Mouse (Mus musculus) CH12.LX (cell line): ENCODE measurements around the gene Slc23a4. TPM values are rescaled to one million over a fixed set of nuclear protein-coding genes. Genes with fewer than 3 reads are reported as not detected.
A peak's percentile ranks its signal among the peaks of the same experiment; 100 is the strongest.

Source experiments
- DNase-seq: peaks from one replicate; pipeline ENCODE4 v3.0.0-alpha.2; 2013; ENCODE audit errors: extremely low read depth
- H3K27ac ChIP-seq: 2 replicates; pipeline ENCODE4 v1.5.1; 2012; ENCODE audit warnings: low read depth, mild to moderate bottlenecking, control low read depth, moderate library complexity; ENCODE audit not compliant: insufficient read depth
- H3K27me3 ChIP-seq: replicated peaks from 2 replicates; pipeline ENCODE3; 2012; ENCODE audit warnings: inconsistent platforms
- H3K36me3 ChIP-seq, 2 experiments: replicated peaks in 1 of 2; 2 replicates each; pipeline versions ENCODE3 to v1.6.1; 2012; ENCODE audit warnings: inconsistent platforms in 1 of 2, low read length in 1 of 2, mild to moderate bottlenecking in 1 of 2, mixed read lengths in 1 of 2, moderate library complexity in 1 of 2; ENCODE audit not compliant: control insufficient read depth in 1 of 2, insufficient read depth in 1 of 2
- H3K4me1 ChIP-seq, 2 experiments: 2 replicates each; pipeline ENCODE4 v1.6.1; 2012; ENCODE audit warnings: inconsistent platforms in 1 of 2, moderate library complexity in 1 of 2; ENCODE audit not compliant: insufficient read depth in 2 of 2, control insufficient read depth in 1 of 2
- H3K4me2 ChIP-seq: 2 replicates; pipeline ENCODE4 v1.6.1; 2012; ENCODE audit warnings: low read depth, mild to moderate bottlenecking, control low read depth; ENCODE audit not compliant: poor library complexity, insufficient read depth, severe bottlenecking
- H3K4me3 ChIP-seq, 3 experiments: fragments of 150-350 bp in 1 of 3; sonication (generic) in 1 of 3; replicated peaks in 1 of 3; 2 replicates each; pipeline versions ENCODE3 to v1.5.1; 2011 to 2012; ENCODE audit warnings: low read depth in 2 of 3, low read length in 2 of 3, mild to moderate bottlenecking in 2 of 3, moderate library complexity in 2 of 3, control low read depth in 1 of 3, improper control_type of control experiment in 1 of 3, inconsistent platforms in 1 of 3, mixed read lengths in 1 of 3; ENCODE audit not compliant: poor library complexity in 1 of 3
- H3K79me2 ChIP-seq: replicated peaks from 2 replicates; pipeline ENCODE4 v1.6.1; 2012; ENCODE audit warnings: mild to moderate bottlenecking, moderate library complexity; ENCODE audit not compliant: control insufficient read depth, poor library complexity, insufficient read depth, severe bottlenecking; ENCODE audit errors: extremely low read depth
- H3K9ac ChIP-seq: 2 replicates; pipeline ENCODE4 v1.6.1; 2012; ENCODE audit warnings: low read depth, mild to moderate bottlenecking, control low read depth, moderate library complexity; ENCODE audit not compliant: insufficient read depth
- H3K9me3 ChIP-seq: replicated peaks from 2 replicates; pipeline ENCODE3; 2012; ENCODE audit warnings: low read length, inconsistent platforms, mixed read lengths
- BHLHE40 ChIP-seq: IDR thresholded peaks from 2 replicates; pipeline ENCODE4 v1.6.1; 2011; ENCODE audit warnings: mild to moderate bottlenecking, low read depth, low read length, improper control_type of control experiment
- CTCF ChIP-seq, 2 experiments: IDR thresholded peaks in 1 of 2; conservative IDR thresholded peaks in 1 of 2; 2 replicates each; pipeline ENCODE4 v1.5.1; 2011 to 2012; ENCODE audit warnings: low read depth in 2 of 2, low read length in 2 of 2, improper control_type of control experiment in 1 of 2, inconsistent platforms in 1 of 2, mild to moderate bottlenecking in 1 of 2, moderate library complexity in 1 of 2
- E2F4 ChIP-seq: IDR thresholded peaks from 2 replicates; pipeline ENCODE4 v1.6.1; 2011; ENCODE audit warnings: low read depth, low read length, improper control_type of control experiment; ENCODE audit not compliant: insufficient replicate concordance
- IRF4 ChIP-seq: IDR thresholded peaks from 2 replicates; pipeline ENCODE4 v1.6.1; 2014; ENCODE audit warnings: low read depth, mild to moderate bottlenecking, inconsistent platforms, low read length, improper control_type of control experiment
- MAFK ChIP-seq: IDR thresholded peaks from 2 replicates; pipeline ENCODE4 v1.6.1; 2011; ENCODE audit warnings: low read length, improper control_type of control experiment; ENCODE audit not compliant: insufficient replicate concordance
- MYC ChIP-seq: IDR thresholded peaks from 2 replicates; pipeline ENCODE4 v1.6.1; 2011; ENCODE audit warnings: low read depth, mild to moderate bottlenecking, improper control_type of control experiment, low read length
- NELFE ChIP-seq: IDR thresholded peaks from 2 replicates; pipeline ENCODE4 v1.6.1; 2011; ENCODE audit warnings: low read depth, low read length, improper control_type of control experiment
- NRF1 ChIP-seq: IDR thresholded peaks from 2 replicates; pipeline ENCODE4 v1.6.1; 2014; ENCODE audit warnings: low read depth, mild to moderate bottlenecking, inconsistent platforms, low read length, improper control_type of control experiment, moderate library complexity
- RAD21 ChIP-seq: IDR thresholded peaks from 2 replicates; pipeline ENCODE4 v1.6.1; 2011; ENCODE audit warnings: low read depth, mild to moderate bottlenecking, low read length, improper control_type of control experiment, moderate library complexity
- SIN3A ChIP-seq: IDR thresholded peaks from 2 replicates; pipeline ENCODE4 v1.6.1; 2012; ENCODE audit warnings: low read length, improper control_type of control experiment, inconsistent platforms
- SMC3 ChIP-seq: IDR thresholded peaks from 2 replicates; pipeline ENCODE4 v1.6.1; 2011; ENCODE audit warnings: low read depth, low read length, improper control_type of control experiment
- TCF12 ChIP-seq: IDR thresholded peaks from 2 replicates; pipeline ENCODE4 v1.6.1; 2014; ENCODE audit warnings: low read depth, mild to moderate bottlenecking, inconsistent platforms, low read length, improper control_type of control experiment
- dilution Hi-C: fragments of 300-500 bp; cut with MboI; formaldehyde crosslinking; loops from 2 replicates; pipeline ENCODE4 v1.14.3; 2020; ENCODE audit warnings: low sequenced_read_pairs; ENCODE audit not compliant: extremely low pct_unique_long_range_greater_than_20kb, extremely low pct_ligation_motif_present
- in situ Hi-C: fragments of 300-500 bp; cut with MboI; formaldehyde crosslinking; loops from 3 replicates; pipeline ENCODE4 v1.14.3; 2019; ENCODE audit warnings: low sequenced_read_pairs, low pct_ligation_motif_present, low pct_unique_long_range_greater_than_20kb, mixed read lengths
- polyA plus RNA-seq: library from polyadenylated mRNA; unstranded; fragments of >175 nt; gene quantifications from 2 replicates; pipeline ENCODE4 v1.2.1, GENCODE M21; 2012; ENCODE audit warnings: low read depth; ENCODE audit not compliant: insufficient read length
- total RNA-seq, 2 experiments: library from RNA; depleted of rRNA; stranded (reverse); fragments of 300-350 nt in 1 of 2; fragments of >200 nt in 1 of 2; gene quantifications; 2 replicates each; pipeline ENCODE4 v1.2.3; 2012 to 2014

Slc23a4 gene
- total and polyA plus RNA-seq, 3 experiments = 0.21 to 0.30 (median 0.27) TPM

- dilution Hi-C loops = no loop called here
- peaks cover 19 to 55% of the 10 kb centered on the region in 2 experiments for H3K4me1 ChIP-seq
- H3K36me3 ChIP-seq = no peaks in the 10 kb centered on the region
- H3K9ac ChIP-seq = no peak overlapping the region
- TF ChIP-seq BHLHE40 (0 out of 2 replicates have a peak, but pooled peaks have one; percentile 2), RAD21 (peak; percentile 66), MAFK (no peak), MYC (0 out of 2 replicates have a peak, but pooled peaks have one; percentile 40), E2F4 (no peak), CTCF (conservative IDR thresholded peaks at IDR 0.05 in 1 of 2, IDR thresholded peaks at IDR 0.05 in 1 of 2; ENCODE audit: low read depth in 2 of 2, low read length in 2 of 2) (peak; percentile 35 to 87), NELFE (peak; percentile 22; the same call in 1 of the 2 replicates), NRF1 (no peak), SMC3 (peak; percentile 76), TCF12 (peak; percentile 23; the same call in 1 of the 2 replicates)
- TF ChIP-seq, all 38 proteins: peak for 7
- no peak overlapping the region for H3K27ac ChIP-seq
- H3K9me3 ChIP-seq = no peaks in the 10 kb centered on the region
- peak overlapping the region; percentile 53 for H3K4me2 ChIP-seq
- H3K27me3 ChIP-seq = no peaks in the 10 kb centered on the region
- in situ Hi-C loops = no loop called here
- no peaks in the 10 kb centered on the region for H3K79me2 ChIP-seq
- H3K4me3 ChIP-seq = peak overlapping the region; percentile 30 to 47 (median 43)
- DNase-seq = peak; percentile 80
Observed at GRCm38 (mm10) chr6:34954926-34955861, 33.0 kb downstream of the Slc23a4 start.

- in situ Hi-C loops (no loop called here), dilution Hi-C loops (no loop called here)
- peaks cover 19 to 55% of the 10 kb centered on the region in 2 experiments for H3K4me1 ChIP-seq
- no peaks in the 10 kb centered on the region for H3K27me3 ChIP-seq
- no peaks in the 10 kb centered on the region for H3K9me3 ChIP-seq
- peak overlapping the region in 1 of 3 experiments; percentile 39 for H3K4me3 ChIP-seq
- no peak overlapping the region for H3K9ac ChIP-seq
- no peak overlapping the region for H3K27ac ChIP-seq
- no peaks in the 10 kb centered on the region for H3K79me2 ChIP-seq
- H3K4me2 ChIP-seq = no peak overlapping the region
- no peak for DNase-seq
- no peaks in the 10 kb centered on the region for H3K36me3 ChIP-seq
- peak in 1 of 2 experiments; percentile 30; a peak in 1 of 4 replicates for TF ChIP-seq CTCF (conservative IDR thresholded peaks at IDR 0.05 in 1 of 2, IDR thresholded peaks at IDR 0.05 in 1 of 2; ENCODE audit: low read depth in 2 of 2, low read length in 2 of 2)
- no peak for TF ChIP-seq IRF4
- no peak for TF ChIP-seq SIN3A
Observed at GRCm38 (mm10) chr6:34951956-34952667, 36.1 kb downstream of the Slc23a4 start.
